Mouse (Mus musculus) embryonic facial prominence, embryonic 15.5 days (tissue): ENCODE data around the gene Rps6kb1. TPM values are rescaled to one million over a fixed set of nuclear protein-coding genes. Genes with fewer than 3 reads are reported as not detected.

Experiments used
- ATAC-seq: fragments of 200-750 bp; cut with Nextera tagmentation; 2 replicates; pipeline ENCODE4 v1.8.0; 2017; ENCODE audit warnings: low read depth, moderate TSS enrichment; ENCODE audit not compliant: insufficient number of reproducible peaks, low FRiP score, low TSS enrichment
- H3K27ac ChIP-seq: fragments of 300-500 bp; sonication (generic); replicated peaks from 2 replicates; pipeline ENCODE4 v1.5.1; 2015; ENCODE audit warnings: mild to moderate bottlenecking, inconsistent platforms
- H3K27me3 ChIP-seq: fragments of 300-500 bp; sonication (generic); 2 replicates; pipeline ENCODE4 v1.6.1; 2015; ENCODE audit warnings: inconsistent platforms
- H3K36me3 ChIP-seq: fragments of 300-500 bp; sonication (generic); 2 replicates; pipeline ENCODE4 v1.6.1; 2015; ENCODE audit warnings: mild to moderate bottlenecking, inconsistent platforms
- H3K4me1 ChIP-seq: fragments of 300-500 bp; sonication (generic); 2 replicates; pipeline ENCODE4 v1.6.1; 2015; ENCODE audit warnings: inconsistent platforms
- H3K4me2 ChIP-seq: fragments of 300-500 bp; sonication (generic); replicated peaks from 2 replicates; pipeline ENCODE4 v1.6.1; 2015; ENCODE audit warnings: mild to moderate bottlenecking, inconsistent platforms
- H3K4me3 ChIP-seq: fragments of 300-500 bp; sonication (generic); replicated peaks from 2 replicates; pipeline ENCODE4 v1.5.1; 2015; ENCODE audit warnings: mild to moderate bottlenecking, inconsistent platforms
- H3K9ac ChIP-seq: fragments of 300-500 bp; sonication (generic); 2 replicates; pipeline ENCODE4 v1.6.1; 2015; ENCODE audit warnings: inconsistent platforms
- H3K9me3 ChIP-seq: fragments of 300-500 bp; sonication (generic); replicated peaks from 2 replicates; pipeline ENCODE4 v1.6.1; 2016; ENCODE audit warnings: inconsistent platforms
- WGBS: fragments of 180-500 bp; shearing (Covaris S2); methylation state at CpG from one replicate; pipeline ENCODE4 v1.1.7; 2015; 5-methylcytosine and 5-hydroxymethylcytosine counted together
- microRNA counts: library from miRNA; unstranded; fragments of <30 nt; microRNA quantifications from one replicate; lab custom pipeline; 2016
- microRNA-seq: library from miRNA; unstranded; fragments of <30 nt; microRNA quantifications from one replicate; pipeline ENCODE4, GENCODE M21; 2016; ENCODE audit warnings: borderline number of aligned reads
- polyA plus RNA-seq: library from polyadenylated mRNA; unstranded; fragments of >200 nt; fragmentation: Nextera tagmentation; extraction: Ambion mirVana; gene quantifications from 2 replicates; pipeline ENCODE4 v1.2.1, GENCODE M21; 2015

Rps6kb1 gene
- polyA plus RNA-seq, 1 experiment from 2014 or later = 70.6 TPM

DNA sequence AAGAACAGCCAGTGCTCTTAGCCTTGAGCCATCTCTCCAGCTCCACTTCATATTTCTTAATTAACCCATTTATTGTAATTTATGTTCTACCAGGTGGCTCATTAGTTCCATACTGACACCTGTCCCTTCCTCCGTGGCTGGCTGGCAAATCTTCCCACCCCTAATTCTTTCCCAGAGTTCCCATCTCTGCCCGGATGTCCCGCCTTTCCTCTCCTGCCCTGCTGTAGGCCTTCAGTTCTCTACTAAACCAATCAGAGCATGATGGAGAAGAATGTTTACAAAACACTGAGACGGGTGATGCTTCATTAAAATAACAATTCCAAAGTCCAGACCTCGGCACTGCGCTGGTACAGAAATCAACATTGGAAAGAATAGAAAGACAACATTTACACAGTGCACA, 85.7 kb downstream of the Rps6kb1 start:
- H3K4me2 ChIP-seq = no peak overlapping the region
- no peak overlapping the region for H3K27ac ChIP-seq
- WGBS = 89% methylated on average over 6 of the region's 6 CpGs
- ATAC-seq = no peak
- H3K36me3 ChIP-seq = no peaks in the 10 kb centered on the region
- H3K27me3 ChIP-seq = no peaks in the 10 kb centered on the region
- H3K4me3 ChIP-seq = no peak overlapping the region
- no peak overlapping the region for H3K9ac ChIP-seq
- no peaks in the 10 kb centered on the region for H3K4me1 ChIP-seq
- no peaks in the 10 kb centered on the region for H3K9me3 ChIP-seq

DNA sequence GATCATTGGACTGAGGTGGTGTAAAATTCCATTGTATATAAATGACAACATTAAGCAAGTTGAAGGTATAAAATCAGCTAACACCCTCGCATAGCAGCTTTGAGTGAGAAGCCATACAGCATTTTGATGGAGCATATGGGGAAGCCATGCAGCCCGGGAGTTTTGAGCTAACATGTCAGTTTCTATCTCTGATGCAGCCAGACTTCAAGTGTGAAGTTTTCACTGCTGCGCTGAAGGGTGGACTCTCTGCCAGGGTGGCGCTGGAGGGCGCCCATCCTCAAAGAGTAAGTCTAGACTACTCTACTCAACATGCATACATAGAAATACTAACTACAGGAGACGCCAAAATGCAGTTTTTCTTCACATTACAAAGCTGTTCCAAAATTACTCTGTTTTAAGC, 87.1 kb downstream of the Rps6kb1 start:
- H3K4me1 ChIP-seq = no peaks in the 10 kb centered on the region
- H3K9me3 ChIP-seq = no peaks in the 10 kb centered on the region
- no peak overlapping the region for H3K9ac ChIP-seq
- H3K4me3 ChIP-seq = no peak overlapping the region
- no peak overlapping the region for H3K27ac ChIP-seq
- no peak overlapping the region for H3K4me2 ChIP-seq
- H3K27me3 ChIP-seq = no peaks in the 10 kb centered on the region
- ATAC-seq = no peak
- 79% methylated on average over 6 of the region's 6 CpGs for WGBS
- no peaks in the 10 kb centered on the region for H3K36me3 ChIP-seq

DNA sequence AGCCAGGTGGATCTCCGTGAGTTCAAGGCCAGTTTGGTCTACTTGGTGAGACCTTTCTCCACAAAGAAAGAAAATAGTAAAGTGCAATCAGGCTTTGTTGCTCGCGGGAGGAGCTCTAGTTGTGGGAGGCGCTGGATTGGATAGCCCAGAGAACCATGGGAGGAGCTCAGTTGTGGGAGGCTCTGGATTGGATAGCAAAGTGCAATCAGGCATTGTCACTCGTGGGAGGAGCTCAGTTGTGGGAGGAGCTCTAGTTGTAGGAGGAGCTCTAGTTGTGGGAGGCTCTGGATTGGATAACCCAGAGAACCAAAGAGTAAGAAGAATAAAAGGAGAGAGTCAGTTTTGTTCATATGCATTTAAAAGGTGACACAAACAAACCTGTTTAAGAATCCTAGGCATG, 90.6 kb downstream of the Rps6kb1 start:
- H3K9me3 ChIP-seq = no peaks in the 10 kb centered on the region
- no peaks in the 10 kb centered on the region for H3K4me1 ChIP-seq
- H3K4me3 ChIP-seq = no peak overlapping the region
- no peak for ATAC-seq
- WGBS = 83% methylated on average over 5 of the region's 5 CpGs
- no peak overlapping the region for H3K9ac ChIP-seq
- H3K27me3 ChIP-seq = no peaks in the 10 kb centered on the region
- H3K27ac ChIP-seq = no peak overlapping the region
- H3K4me2 ChIP-seq = no peak overlapping the region
- H3K36me3 ChIP-seq = no peaks in the 10 kb centered on the region

MicroRNAs within 50 kb of the gene (microRNA counts, 519-probe panel; counts per million panel counts)
- 3,480 counts per million, percentile 82 among the panel's probes with 10 or more counts for microRNA mmu-miR-21 (lab: Ali Mortazavi, UCI)

Small RNAs within 50 kb of the gene (microRNA-seq; reads per million reads assigned to microRNA genes)
- gene Mir21a = 6,367 reads per million, percentile 92 among the genes with 10 or more reads in this experiment

Other genes with a start within 250 kb of the Rps6kb1 start
- 9.4 and 10.8 TPM in 2 replicates for gene Med13, start 187.2 kb downstream of the Rps6kb1 start, polyA plus RNA-seq
- gene Rnft1, start 60.1 kb downstream of the Rps6kb1 start, polyA plus RNA-seq = 52.2 and 54.3 TPM in 2 replicates
- 10.0 and 11.3 TPM in 2 replicates for gene Tubd1, start 186 bp upstream of the Rps6kb1 start, polyA plus RNA-seq
- 82.8 and 87.6 TPM in 2 replicates for gene Vmp1, start 139.0 kb upstream of the Rps6kb1 start, polyA plus RNA-seq
- gene Ptrh2, start 139.2 kb upstream of the Rps6kb1 start, polyA plus RNA-seq = 29.4 and 30.2 TPM in 2 replicates
- gene Cltc, start 212.8 kb upstream of the Rps6kb1 start, polyA plus RNA-seq = 110 and 113 TPM in 2 replicates